Mouse (Mus musculus) spleen, postnatal 4 days (tissue): ENCODE data around the gene Arih1.

Experiments
- DNase-seq, 2 experiments: peaks; one replicate each; pipeline ENCODE4 v3.0.0; 2022; ENCODE audit warnings: low spot score in 2 of 2

Arih1 gene

GRCm38 (mm10) chr9:59486549-59487065, at the start of gene Arih1:
Gene Arih1 (minus strand): TSS chr9:59486618.
- DNase-seq, result peak; percentile 99

GRCm38 (mm10) chr9:59533889-59534288, 47.5 kb upstream of the Arih1 start:
- DNase-seq, result no peak

GRCm38 (mm10) chr9:59533422-59533821, 47.0 kb upstream of the Arih1 start:
- DNase-seq, result no peak

GRCm38 (mm10) chr9:59531645-59532044, 45.2 kb upstream of the Arih1 start:
- DNase-seq, result no peak

- no peak for DNase-seq
Measured at GRCm38 (mm10) chr9:59528274-59528673, 41.9 kb upstream of the Arih1 start.

GRCm38 (mm10) chr9:59527580-59527979, 41.2 kb upstream of the Arih1 start:
- peak in 1 of 2 experiments; percentile 46 for DNase-seq

- DNase-seq, result no peak
Measured at GRCm38 (mm10) chr9:59526727-59527126, 40.3 kb upstream of the Arih1 start.

- peak in 1 of 2 experiments; percentile 43 for DNase-seq
Measured at GRCm38 (mm10) chr9:59522906-59523305, 36.5 kb upstream of the Arih1 start.

GRCm38 (mm10) chr9:59519396-59519795, 33.0 kb upstream of the Arih1 start:
- no peak for DNase-seq

GRCm38 (mm10) chr9:59518976-59519375, 32.6 kb upstream of the Arih1 start:
- DNase-seq, result no peak

- DNase-seq, result no peak
Measured at GRCm38 (mm10) chr9:59517127-59517526, 30.7 kb upstream of the Arih1 start.

GRCm38 (mm10) chr9:59515069-59515468, 28.7 kb upstream of the Arih1 start:
- no peak for DNase-seq

- DNase-seq, result no peak
Measured at GRCm38 (mm10) chr9:59512381-59512780, 26.0 kb upstream of the Arih1 start.

GRCm38 (mm10) chr9:59508146-59508545, 21.7 kb upstream of the Arih1 start:
- DNase-seq, result no peak

- no peak for DNase-seq
Measured at GRCm38 (mm10) chr9:59487331-59487730, 913 bp upstream of the Arih1 start.

- peak; percentile 72 to 88 for DNase-seq
Measured at GRCm38 (mm10) chr9:59486076-59486518, 321 bp downstream of the Arih1 start.

GRCm38 (mm10) chr9:59485511-59486075, 825 bp downstream of the Arih1 start:
- DNase-seq, result peak; percentile 77 to 88

GRCm38 (mm10) chr9:59484760-59485159, 1.7 kb downstream of the Arih1 start:
- peak in 1 of 2 experiments; percentile 58 for DNase-seq

GRCm38 (mm10) chr9:59482419-59482818, 4.0 kb downstream of the Arih1 start:
- DNase-seq, result peak; percentile 62 to 79

GRCm38 (mm10) chr9:59476617-59477016, 9.8 kb downstream of the Arih1 start:
- DNase-seq, result no peak

- DNase-seq, result no peak
Measured at GRCm38 (mm10) chr9:59474838-59475237, 11.6 kb downstream of the Arih1 start.

GRCm38 (mm10) chr9:59473171-59473570, 13.2 kb downstream of the Arih1 start:
- no peak for DNase-seq

- DNase-seq, result no peak
Measured at GRCm38 (mm10) chr9:59469446-59469845, 17.0 kb downstream of the Arih1 start.

- no peak for DNase-seq
Measured at GRCm38 (mm10) chr9:59464293-59464692, 22.1 kb downstream of the Arih1 start.
